Mouse (Mus musculus) stomach, embryonic 14.5 days (tissue): ENCODE results near the gene Gm4559. TPM values are rescaled to one million over a fixed set of nuclear protein-coding genes. Genes with fewer than 3 reads are reported as not detected.
"Not testable (repeated sequence)": the region's sequence is repeated elsewhere in the genome, so short reads cannot be mapped to it uniquely, and the experiment has no call there.

Source experiments
- ATAC-seq: fragments of 200-750 bp; cut with Nextera tagmentation; 2 replicates; pipeline ENCODE4 v1.8.0; 2017; ENCODE audit warnings: low read depth, moderate TSS enrichment; ENCODE audit not compliant: insufficient number of reproducible peaks, insufficient read depth, low FRiP score
- H3K27ac ChIP-seq: fragments of 300-500 bp; sonication (generic); 2 replicates; pipeline ENCODE4 v1.5.1; 2014; ENCODE audit warnings: mild to moderate bottlenecking, low read length, moderate library complexity, mixed read lengths
- H3K27me3 ChIP-seq: fragments of 300-500 bp; sonication (generic); 2 replicates; pipeline ENCODE4 v1.6.1; 2014; ENCODE audit warnings: low read length, control low read depth, mixed read lengths; ENCODE audit not compliant: control insufficient read depth, insufficient read depth
- H3K36me3 ChIP-seq: fragments of 300-500 bp; sonication (generic); 2 replicates; pipeline ENCODE4 v1.6.1; 2014; ENCODE audit warnings: mild to moderate bottlenecking, control low read depth, low read length, moderate library complexity, mixed read lengths; ENCODE audit not compliant: control insufficient read depth, insufficient read depth
- H3K4me1 ChIP-seq: fragments of 300-500 bp; sonication (generic); 2 replicates; pipeline ENCODE4 v1.6.1; 2014; ENCODE audit warnings: low read length, control low read depth, mixed read lengths; ENCODE audit not compliant: control insufficient read depth, insufficient read depth
- H3K4me2 ChIP-seq: fragments of 300-500 bp; sonication (generic); replicated peaks from 2 replicates; pipeline ENCODE4 v1.6.1; 2014; ENCODE audit warnings: low read depth, low read length, control low read depth
- H3K4me3 ChIP-seq: fragments of 300-500 bp; sonication (generic); 2 replicates; pipeline ENCODE4 v1.5.1; 2014; ENCODE audit warnings: low read depth, low read length, control low read depth
- H3K9ac ChIP-seq: fragments of 300-500 bp; sonication (generic); replicated peaks from 2 replicates; pipeline ENCODE4 v1.6.1; 2014; ENCODE audit warnings: low read depth, mild to moderate bottlenecking, control low read depth, low read length, moderate library complexity, mixed read lengths
- H3K9me3 ChIP-seq: fragments of 300-500 bp; sonication (generic); 2 replicates; pipeline ENCODE4 v1.6.1; 2016; ENCODE audit warnings: low read depth, low read length, control low read depth; ENCODE audit not compliant: control insufficient read depth
- WGBS: fragments of 180-500 bp; shearing (Covaris S2); extraction: QIAGEN DNeasy Blood & Tissue Kit; methylation state at CpG from one replicate; pipeline ENCODE4 v1.1.7; 2014; 5-methylcytosine and 5-hydroxymethylcytosine counted together
- polyA plus RNA-seq: library from polyadenylated mRNA; unstranded; fragments of >200 nt; fragmentation: Nextera tagmentation; extraction: Ambion mirVana; gene quantifications from 2 replicates; pipeline ENCODE4 v1.2.1, GENCODE M21; 2014

Gm4559 gene
- polyA plus RNA-seq, 1 experiment from 2014 or later = not detected

- no peak overlapping the region for H3K4me3 ChIP-seq
- H3K9ac ChIP-seq = no peak overlapping the region
- no peak overlapping the region for H3K4me2 ChIP-seq
- H3K27ac ChIP-seq = no peak overlapping the region
- 53% methylated on average over 5 of the region's 5 CpGs for WGBS
- H3K36me3 ChIP-seq = no peaks in the 10 kb centered on the region
- ATAC-seq = no peak
- H3K27me3 ChIP-seq = no peaks in the 10 kb centered on the region
- peaks cover 11% of the 10 kb centered on the region; the same call in 1 of the 2 replicates for H3K4me1 ChIP-seq
- no peaks in the 10 kb centered on the region for H3K9me3 ChIP-seq
Measured at GRCm38 (mm10) chr7:142314600-142315285, 40.6 kb upstream of the Gm4559 start.

- not testable (repeated sequence) for H3K27ac ChIP-seq, H3K9me3 ChIP-seq, H3K4me2 ChIP-seq, H3K27me3 ChIP-seq, H3K4me1 ChIP-seq, ATAC-seq, H3K9ac ChIP-seq, H3K36me3 ChIP-seq, H3K4me3 ChIP-seq
- 100% methylated on average over 1 of the region's 1 CpGs for WGBS
Measured at GRCm38 (mm10) chr7:142303929-142304328, 29.8 kb upstream of the Gm4559 start.

DNA sequence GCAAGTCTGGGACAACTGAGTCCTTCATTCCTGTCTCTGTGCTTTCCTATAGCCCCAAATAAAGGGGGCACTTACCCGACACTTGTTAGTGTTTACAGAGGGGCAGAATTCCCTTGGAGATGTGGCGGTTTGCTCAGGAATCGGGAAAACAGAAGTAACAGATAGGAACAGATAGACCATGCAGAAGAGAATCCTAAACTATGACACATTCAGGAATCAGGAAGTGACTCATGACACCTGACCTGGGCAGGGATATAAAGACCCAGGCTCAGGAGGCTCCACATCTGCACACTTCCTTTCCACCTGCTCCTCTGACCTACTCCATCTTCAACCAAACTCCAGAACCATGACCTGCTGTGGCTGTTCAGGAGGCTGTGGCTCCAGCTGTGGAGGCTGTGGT, 29.1 kb upstream of the Gm4559 start, which contains the start of gene Krtap5-4:
TSS of gene Krtap5-4 (plus strand) at position 301 of the 400 bp plus-strand sequence.
- no peak for ATAC-seq
- no peak within 1 kb of the TSS for H3K4me2 ChIP-seq
- no peaks in the 10 kb centered on the region for H3K27me3 ChIP-seq
- H3K4me3 ChIP-seq = no peak within 1 kb of the TSS
- no peaks in the 10 kb centered on the region for H3K36me3 ChIP-seq
- no peaks in the 10 kb centered on the region for H3K9me3 ChIP-seq
- no peak within 1 kb of the TSS for H3K27ac ChIP-seq
- no peak within 1 kb of the TSS for H3K9ac ChIP-seq
- 39% methylated on average over 3 of the region's 3 CpGs for WGBS
- H3K4me1 ChIP-seq = no peaks in the 10 kb centered on the region

- H3K27ac ChIP-seq, ATAC-seq, H3K4me1 ChIP-seq: not testable (repeated sequence)
Measured at GRCm38 (mm10) chr7:142297018-142297417, 22.9 kb upstream of the Gm4559 start, which contains the start of gene Krtap5-1. Gene Krtap5-1, minus strand, starts transcription at chr7:142297118.

GRCm38 (mm10) chr7:142296108-142296507, 21.9 kb upstream of the Gm4559 start:
- not testable (repeated sequence) for H3K9me3 ChIP-seq, H3K4me3 ChIP-seq, H3K9ac ChIP-seq, H3K4me2 ChIP-seq, H3K36me3 ChIP-seq, H3K27ac ChIP-seq, H3K4me1 ChIP-seq, H3K27me3 ChIP-seq, ATAC-seq
- WGBS = 26% methylated on average over 4 of the region's 4 CpGs

More at GRCm38 (mm10) chr7:142297018-142297417, 22.9 kb upstream of the Gm4559 start, which contains the start of gene Krtap5-1:
- not testable (repeated sequence) for H3K4me2 ChIP-seq, H3K9me3 ChIP-seq, H3K9ac ChIP-seq, H3K4me3 ChIP-seq, H3K36me3 ChIP-seq, H3K27me3 ChIP-seq

DNA sequence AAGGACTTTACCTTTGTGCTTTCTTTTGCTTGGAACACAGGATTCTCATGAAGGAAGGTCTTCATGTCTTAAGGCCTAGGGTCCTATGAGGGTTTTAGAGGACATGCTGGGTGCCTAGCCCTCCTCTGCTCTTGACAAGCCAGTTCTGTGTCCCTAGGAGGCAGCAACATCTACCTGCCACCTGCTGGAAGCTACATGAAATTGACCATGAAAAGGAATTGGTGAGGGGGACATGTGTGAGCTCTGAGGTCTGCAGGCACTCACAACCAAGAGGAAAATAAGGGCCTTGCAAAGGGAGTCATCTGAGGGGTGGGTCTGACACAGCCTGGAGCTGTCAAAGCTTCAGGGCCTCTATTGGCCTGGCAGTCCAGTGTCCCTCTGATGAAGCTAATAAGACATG, 21.3 kb upstream of the Gm4559 start:
- no peak for ATAC-seq
- Histone ChIP-seq H3K4me3 (no peak overlapping the region), H3K27ac (no peak overlapping the region)

DNA sequence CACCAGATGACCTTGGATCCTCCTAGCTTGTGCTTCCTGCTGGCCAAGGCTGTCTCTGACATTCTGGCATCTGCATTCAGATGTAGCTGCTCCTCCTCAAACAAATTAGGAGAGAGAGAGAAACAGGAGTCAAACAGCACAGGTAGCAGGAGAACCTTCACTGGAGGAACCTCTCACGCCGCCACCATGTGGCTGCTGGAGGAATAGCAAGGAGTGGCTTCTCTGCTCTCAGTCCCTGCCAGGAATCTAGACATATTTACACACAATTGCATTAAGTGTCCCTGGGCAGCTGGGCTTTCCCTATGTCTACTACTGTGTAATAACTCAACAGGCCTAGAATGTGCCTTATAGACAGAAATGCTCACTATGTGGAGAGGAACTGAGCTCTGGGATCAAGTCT, 19.7 kb upstream of the Gm4559 start:
- H3K4me2 ChIP-seq, H3K36me3 ChIP-seq, ATAC-seq, H3K27ac ChIP-seq, H3K4me3 ChIP-seq, H3K9me3 ChIP-seq, H3K9ac ChIP-seq, H3K27me3 ChIP-seq, H3K4me1 ChIP-seq: not testable (repeated sequence)
- 0% methylated on average over 2 of the region's 2 CpGs for WGBS

More for the DNA sequence above, 21.3 kb upstream of the Gm4559 start:
- no peaks in the 10 kb centered on the region for H3K4me1 ChIP-seq
- H3K9ac ChIP-seq = no peak overlapping the region
- H3K9me3 ChIP-seq = no peaks in the 10 kb centered on the region
- H3K4me2 ChIP-seq = no peak overlapping the region
- H3K27me3 ChIP-seq = no peaks in the 10 kb centered on the region
- no peaks in the 10 kb centered on the region for H3K36me3 ChIP-seq

GRCm38 (mm10) chr7:142285910-142286612, 11.9 kb upstream of the Gm4559 start:
- H3K4me1 ChIP-seq, H3K9me3 ChIP-seq, H3K27ac ChIP-seq, H3K4me3 ChIP-seq, H3K4me2 ChIP-seq, ATAC-seq, H3K9ac ChIP-seq, H3K36me3 ChIP-seq, H3K27me3 ChIP-seq: not testable (repeated sequence)
- WGBS = 40% methylated on average over 9 of the region's 9 CpGs
